Mouse (Mus musculus) stomach, embryonic 16.5 days (tissue): ENCODE data around the gene Syce3. TPM values are rescaled to one million over a fixed set of nuclear protein-coding genes. Genes with fewer than 3 reads are reported as not detected.

Source experiments
- ATAC-seq: fragments of 200-750 bp; cut with Nextera tagmentation; 2 replicates; pipeline ENCODE4 v1.8.0; 2017; ENCODE audit warnings: moderate number of reproducible peaks, moderate TSS enrichment; ENCODE audit not compliant: insufficient read depth, low FRiP score
- H3K27ac ChIP-seq: fragments of 300-500 bp; sonication (generic); 2 replicates; pipeline ENCODE4 v1.5.1; 2014; ENCODE audit warnings: low read length
- H3K27me3 ChIP-seq: fragments of 300-500 bp; sonication (generic); 2 replicates; pipeline ENCODE4 v1.6.1; 2014; ENCODE audit warnings: low read length, control low read depth, mixed read lengths; ENCODE audit not compliant: control insufficient read depth, insufficient read depth
- H3K36me3 ChIP-seq: fragments of 300-500 bp; sonication (generic); 2 replicates; pipeline ENCODE4 v1.6.1; 2014; ENCODE audit warnings: low read length; ENCODE audit not compliant: control insufficient read depth, insufficient read depth
- H3K4me1 ChIP-seq: fragments of 300-500 bp; sonication (generic); 2 replicates; pipeline ENCODE4 v1.6.1; 2014; ENCODE audit warnings: low read length, control low read depth, mixed read lengths; ENCODE audit not compliant: control insufficient read depth, insufficient read depth
- H3K4me2 ChIP-seq: fragments of 300-500 bp; sonication (generic); 2 replicates; pipeline ENCODE4 v1.6.1; 2014; ENCODE audit warnings: low read depth, low read length, mixed read lengths
- H3K4me3 ChIP-seq: fragments of 300-500 bp; sonication (generic); replicated peaks from 2 replicates; pipeline ENCODE4 v1.5.1; 2014; ENCODE audit warnings: mild to moderate bottlenecking, low read length
- H3K9ac ChIP-seq: fragments of 300-500 bp; sonication (generic); 2 replicates; pipeline ENCODE4 v1.6.1; 2014; ENCODE audit warnings: low read length
- H3K9me3 ChIP-seq: fragments of 300-500 bp; sonication (generic); replicated peaks from 2 replicates; pipeline ENCODE4 v1.6.1; 2016; ENCODE audit warnings: low read length, control low read depth; ENCODE audit not compliant: control insufficient read depth
- WGBS: fragments of 180-500 bp; shearing (Covaris S2); extraction: QIAGEN DNeasy Blood & Tissue Kit; methylation state at CpG from one replicate; pipeline ENCODE4 v1.1.7; 2014; 5-methylcytosine and 5-hydroxymethylcytosine counted together
- polyA plus RNA-seq: library from polyadenylated mRNA; unstranded; fragments of >200 nt; fragmentation: Nextera tagmentation; extraction: Ambion mirVana; gene quantifications from 2 replicates; pipeline ENCODE4 v1.2.1, GENCODE M21; 2015

Syce3 gene
- polyA plus RNA-seq, 1 experiment from 2014 or later = not detected

GRCm38 (mm10) chr15:89377362-89377761, 32.9 kb downstream of the Syce3 start:
- H3K4me1 ChIP-seq = peaks cover 19% of the 10 kb centered on the region
- peaks cover 42% of the 10 kb centered on the region for H3K27me3 ChIP-seq
- no peak overlapping the region for H3K4me3 ChIP-seq
- 0 out of 2 replicates have a peak overlapping the region, but pooled peaks have one; percentile 9 for H3K4me2 ChIP-seq
- H3K36me3 ChIP-seq = no peaks in the 10 kb centered on the region; the same call in 1 of the 2 replicates
- H3K9ac ChIP-seq = no peak overlapping the region
- H3K27ac ChIP-seq = no peak overlapping the region
- H3K9me3 ChIP-seq = no peaks in the 10 kb centered on the region
- WGBS = 5% methylated on average over 18 of the region's 18 CpGs
- no peak for ATAC-seq

DNA sequence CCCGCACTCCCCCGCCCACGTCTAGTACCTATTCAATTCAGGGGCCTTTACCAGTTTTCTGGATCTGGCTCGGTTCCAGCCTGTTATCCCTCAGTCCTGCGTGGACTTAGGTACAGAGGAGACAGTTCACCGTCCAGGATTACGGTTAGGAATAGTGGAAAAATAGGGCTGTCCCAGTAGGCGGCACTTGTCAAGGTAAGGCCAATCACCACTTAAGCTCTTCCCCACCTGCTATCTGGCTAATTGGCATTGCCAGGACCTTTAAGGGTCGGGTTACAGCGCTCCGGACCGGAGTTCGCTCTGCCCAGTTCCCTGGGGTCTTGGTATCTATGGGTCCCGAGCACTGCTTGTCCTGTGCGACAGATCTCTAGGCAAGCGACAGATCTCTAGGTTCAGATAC, 33.3 kb downstream of the Syce3 start, which contains the start of gene Tymp:
Gene Tymp, minus strand, starts transcription at position 83 of the 400 bp plus-strand sequence.
- Histone ChIP-seq H3K4me1 (peaks cover 19% of the 10 kb centered on the region), H3K4me3 (no peak within 1 kb of the TSS), H3K27ac (no peak within 1 kb of the TSS), H3K9me3 (no peaks in the 10 kb centered on the region), H3K9ac (no peak within 1 kb of the TSS), H3K27me3 (peaks cover 42% of the 10 kb centered on the region), H3K4me2 (0 out of 2 replicates have a peak within 1 kb of the TSS, but pooled peaks have one; percentile 9), H3K36me3 (peaks cover 2% of the 10 kb centered on the region)
- ATAC-seq = no peak
- 20% methylated on average over 16 of the region's 16 CpGs for WGBS

DNA sequence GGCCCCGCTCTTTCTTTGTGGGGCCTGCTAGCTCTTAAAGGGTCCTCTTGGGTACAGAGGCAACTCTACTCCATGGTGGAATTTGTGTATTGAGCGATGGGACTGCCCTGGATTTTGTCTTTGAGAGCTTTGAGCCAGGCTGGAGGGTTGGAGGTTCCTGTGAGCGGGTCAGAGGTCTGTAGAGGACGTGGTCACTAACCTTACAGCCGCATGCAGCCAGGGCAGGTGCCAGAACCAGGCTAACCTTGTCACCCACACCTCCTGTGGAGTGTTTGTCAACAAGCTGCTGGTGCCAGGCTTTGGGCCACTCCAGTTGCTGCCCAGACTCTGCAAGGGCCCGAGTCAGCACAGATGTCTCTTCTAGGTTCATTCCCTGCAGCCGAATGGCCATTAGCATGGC, 34.3 kb downstream of the Syce3 start:
- H3K36me3 ChIP-seq = peaks cover 7% of the 10 kb centered on the region
- H3K9me3 ChIP-seq = no peaks in the 10 kb centered on the region
- H3K27me3 ChIP-seq = peaks cover 42% of the 10 kb centered on the region
- peaks cover 19% of the 10 kb centered on the region for H3K4me1 ChIP-seq
- no peak overlapping the region for H3K27ac ChIP-seq
- no peak overlapping the region for H3K9ac ChIP-seq
- no peak overlapping the region for H3K4me3 ChIP-seq
- WGBS = 83% methylated on average over 7 of the region's 7 CpGs
- no peak overlapping the region for H3K4me2 ChIP-seq
- ATAC-seq = no peak

GRCm38 (mm10) chr15:89374801-89375534, 35.3 kb downstream of the Syce3 start:
- Histone ChIP-seq H3K36me3 (peaks cover 15% of the 10 kb centered on the region), H3K27me3 (peaks cover 37% of the 10 kb centered on the region), H3K9ac (no peak overlapping the region), H3K4me3 (no peak overlapping the region), H3K4me2 (no peak overlapping the region), H3K9me3 (no peaks in the 10 kb centered on the region), H3K4me1 (peaks cover 19% of the 10 kb centered on the region), H3K27ac (no peak overlapping the region)
- no peak for ATAC-seq
- WGBS = 91% methylated on average over 17 of the region's 17 CpGs

- Histone ChIP-seq H3K9ac (peak overlapping the region; percentile 90), H3K4me1 (peaks cover 19% of the 10 kb centered on the region), H3K27ac (peak overlapping the region; percentile 96), H3K4me2 (peak overlapping the region; percentile 87), H3K4me3 (peak overlapping the region; percentile 72), H3K9me3 (no peaks in the 10 kb centered on the region), H3K36me3 (peaks cover 21% of the 10 kb centered on the region), H3K27me3 (peaks cover 33% of the 10 kb centered on the region)
- no peak for ATAC-seq
- 49% methylated on average over 9 of the region's 9 CpGs for WGBS
Measured at GRCm38 (mm10) chr15:89374340-89374739, 36.0 kb downstream of the Syce3 start.

DNA sequence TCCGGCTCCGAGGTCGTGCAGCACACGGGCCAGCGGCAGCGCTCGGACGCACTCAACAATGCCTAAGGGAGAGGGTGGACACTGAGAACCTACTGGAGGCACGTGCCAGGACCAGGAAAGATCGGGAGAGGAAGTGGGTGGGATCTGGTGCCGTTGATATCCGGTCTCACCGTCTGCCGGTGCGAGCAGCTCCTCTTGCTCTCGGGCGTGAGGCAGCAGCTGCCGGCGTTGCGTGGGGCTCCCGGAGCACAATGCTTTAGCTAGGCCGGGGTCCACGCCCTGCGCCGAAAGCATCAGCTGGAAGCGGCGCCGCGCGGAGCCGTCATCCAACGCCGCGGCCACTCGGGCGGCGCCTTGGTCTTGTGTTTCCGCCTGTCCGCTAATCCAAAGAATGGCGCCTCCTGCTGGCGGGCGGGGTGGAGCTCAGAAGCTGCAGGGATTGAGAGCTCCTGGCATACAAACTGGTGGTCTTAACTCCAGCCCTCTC, 36.5 kb downstream of the Syce3 start, which contains the start of gene Sco2:
Gene Sco2, minus strand, starts transcription at position 85 of the 487 bp plus-strand sequence.
- H3K36me3 ChIP-seq = peaks cover 26% of the 10 kb centered on the region
- H3K9ac ChIP-seq = peak within 1 kb of the TSS; percentile 90
- ATAC-seq = peak; percentile 87
- H3K9me3 ChIP-seq = no peaks in the 10 kb centered on the region
- peaks cover 14% of the 10 kb centered on the region for H3K4me1 ChIP-seq
- H3K27ac ChIP-seq = peak within 1 kb of the TSS; percentile 96
- WGBS = under 1% methylated on average over 42 of the region's 42 CpGs
- peak within 1 kb of the TSS; percentile 72 for H3K4me3 ChIP-seq
- H3K4me2 ChIP-seq = peak within 1 kb of the TSS; percentile 87
- peaks cover 28% of the 10 kb centered on the region for H3K27me3 ChIP-seq

GRCm38 (mm10) chr15:89373027-89373761, 37.1 kb downstream of the Syce3 start:
- WGBS = 2% methylated on average over 35 of the region's 35 CpGs
- Histone ChIP-seq H3K27ac (peak overlapping the region; percentile 96), H3K27me3 (peaks cover 21% of the 10 kb centered on the region), H3K4me2 (peak overlapping the region; percentile 87), H3K9ac (peak overlapping the region; percentile 90), H3K9me3 (no peaks in the 10 kb centered on the region), H3K4me1 (peaks cover 10% of the 10 kb centered on the region; the same call in 1 of the 2 replicates), H3K4me3 (peak overlapping the region; percentile 72), H3K36me3 (peaks cover 31% of the 10 kb centered on the region)
- ATAC-seq = peak; percentile 86

DNA sequence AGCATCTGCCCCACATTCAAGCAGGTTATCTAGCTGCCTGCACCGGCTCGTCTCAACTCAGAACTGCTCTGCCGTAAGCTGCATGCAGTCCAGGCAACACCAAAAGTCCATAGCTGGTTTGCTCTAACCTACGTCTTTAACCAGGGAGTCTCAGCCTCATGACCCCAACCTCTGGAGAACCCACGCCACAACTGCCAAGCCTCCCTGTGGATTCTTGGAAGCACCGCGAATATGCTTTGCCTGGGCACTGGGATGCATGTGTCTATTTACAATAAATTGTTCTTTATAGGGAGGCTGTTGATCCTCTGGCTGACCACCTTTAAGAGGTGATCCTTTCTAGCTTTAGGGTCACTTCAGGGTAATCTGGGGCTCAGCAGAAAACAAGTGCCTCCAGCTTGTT, 37.8 kb downstream of the Syce3 start:
- H3K4me3 ChIP-seq = peak overlapping the region; percentile 72; the same call in 1 of the 2 replicates
- 74% methylated on average over 7 of the region's 7 CpGs for WGBS
- H3K27me3 ChIP-seq = peaks cover 15% of the 10 kb centered on the region
- no peak for ATAC-seq
- H3K27ac ChIP-seq = peak overlapping the region; percentile 96; the same call in 1 of the 2 replicates
- peak overlapping the region; percentile 90 for H3K9ac ChIP-seq
- no peaks in the 10 kb centered on the region for H3K9me3 ChIP-seq
- peaks cover 35% of the 10 kb centered on the region for H3K36me3 ChIP-seq
- H3K4me1 ChIP-seq = peaks cover 10% of the 10 kb centered on the region; the same call in 1 of the 2 replicates
- H3K4me2 ChIP-seq = peak overlapping the region; percentile 87
